In genomic region chr9:63151072-63151870, GRCm38 (mm10) we compare ENCODE assay signal across 8 mouse cellular contexts. TPM values are rescaled to one million over a fixed set of nuclear protein-coding genes. Genes with fewer than 3 reads are reported as not detected.
DNase-seq lines count a peak whose midpoint lies in the region; ATAC-seq lines count a peak whose summit lies in the region.

No protein-coding gene starts in this region.

- no peak for ATAC-seq in CD4-positive, CD25-positive, alpha-beta regulatory T cell, adult 4 months

- DNase-seq in CD4-positive, CD25-positive, alpha-beta regulatory T cell, adult 2 months (ENCODE audit: low read depth, low spot score) = peak; percentile 46
- peak; percentile 91 for DNase-seq in adrenal gland, postnatal 14 days
- DNase-seq in gastrocnemius, postnatal 4 days (ENCODE audit: low spot score in 2 of 2) = peak; percentile 66 to 77
- DNase-seq in kidney, adult 18-20 months = peak; percentile 67
- peak; percentile 58 for DNase-seq in lung, postnatal 36 days
- DNase-seq in thymus, postnatal 14 days = peak; percentile 63
- no peak for DNase-seq in frontal cortex, adult 2 months (ENCODE audit: extremely low spot score in 1 of 2, low spot score in 1 of 2)

RNA-seq across cellular contexts. Expression of gene Skor1, which starts 2.5 kb away (rescaled TPM):
- polyA plus RNA-seq in CD4-positive, CD25-positive, alpha-beta regulatory T cell, adult 4 months (2017; shearing (Covaris generic)) = not detected
- total RNA-seq in adrenal gland, postnatal 14 days (2021) = not detected in 2 replicates
- under 1 TPM; 0.13 to 0.15 TPM for total RNA-seq in gastrocnemius, postnatal 4 days (2021)
- 0.11 and 0.14 TPM in 2 replicates for polyA plus RNA-seq in frontal cortex, adult 2 months (2012; rRNA removed)

Comparison
In these comparisons a context has a peak if more than half of its experiments do, and no peak if none do; other contexts are left out.
1. DNase-seq: peak in CD4-positive, CD25-positive, alpha-beta regulatory T cell, adult 2 months (single experiment), adrenal gland, postnatal 14 days (single experiment), gastrocnemius, postnatal 4 days (2 of 2), kidney, adult 18-20 months (single experiment), lung, postnatal 36 days (single experiment) and thymus, postnatal 14 days (single experiment); none in frontal cortex, adult 2 months (0 of 2).